8 mouse cellular contexts compared by ENCODE assay signal in the genomic region with DNA sequence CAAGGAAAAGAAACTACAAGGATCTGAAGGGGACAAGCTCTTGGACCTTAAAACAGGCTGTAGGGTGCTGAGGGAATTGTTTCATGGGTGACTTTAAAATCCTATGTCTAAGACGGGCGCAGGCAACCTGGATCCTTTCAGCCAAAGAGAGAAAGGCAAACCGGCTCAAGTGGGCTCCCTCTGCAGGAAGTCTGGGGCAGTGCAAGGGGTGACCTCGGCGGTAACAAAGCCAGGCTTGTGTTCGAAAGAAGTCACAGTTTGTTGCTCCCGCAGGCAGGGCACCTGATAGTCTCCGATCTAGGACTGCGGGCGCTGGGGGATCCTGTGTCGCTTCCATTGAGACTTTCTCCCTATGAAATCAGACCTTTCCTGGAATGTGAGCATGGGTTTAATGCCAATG. TPM values are rescaled to one million over a fixed set of nuclear protein-coding genes. Genes with fewer than 3 reads are reported as not detected.
A peak's percentile ranks its signal among the peaks of the same experiment; 100 is the strongest.
DNase-seq lines count a peak whose midpoint lies in the region; ATAC-seq lines count a peak whose summit lies in the region.

No protein-coding gene starts in this region.

- peak overlapping the region; percentile 36; the same call in 1 of the 2 replicates for H3K9ac ChIP-seq in forebrain, embryonic 12.5 days

- WGBS in forebrain, embryonic 12.5 days, result 6% methylated on average over 11 of the region's 11 CpGs

- ATAC-seq in forebrain, embryonic 12.5 days (ENCODE audit: low FRiP score), result peak; percentile 28; the same call in 1 of the 2 replicates

- no peaks in the 10 kb centered on the region for H3K36me3 ChIP-seq in forebrain, embryonic 12.5 days (replicated peaks)

- intact Hi-C loops in heart, postnatal 10 days (cut with DNase I), result loop anchor here (1.0 to 5.0 kb wide), 3 partner anchors 33 to 333 kb away; no protein-coding TSS in a partner anchor

- H3K4me3 ChIP-seq in forebrain, embryonic 12.5 days (replicated peaks), result no peak overlapping the region

- H3K27ac ChIP-seq in forebrain, embryonic 12.5 days, result no peak overlapping the region

- peaks cover 20% of the 10 kb centered on the region for H3K4me1 ChIP-seq in forebrain, embryonic 12.5 days

- peak; percentile 87 for DNase-seq in MN1 (ENCODE audit: low spot score)
- peak; percentile 81 for DNase-seq in cerebellum, adult 11 months
- DNase-seq in heart, postnatal 10 days, result peak; percentile 79 to 87
- DNase-seq in layer of hippocampus, adult 9-10 months (ENCODE audit: low spot score), result peak; percentile 49
- DNase-seq in lung, postnatal 10 days, result peak; percentile 77
- peak; percentile 63 for DNase-seq in retina, adult 2 months (ENCODE audit: low read depth, low spot score)
- DNase-seq in thymus, postnatal 4 days, result peak; percentile 78

- peak overlapping the region; percentile 22; the same call in 1 of the 2 replicates for H3K4me2 ChIP-seq in forebrain, embryonic 12.5 days

- peaks cover 14% of the 10 kb centered on the region; the same call in 1 of the 2 replicates for H3K27me3 ChIP-seq in forebrain, embryonic 12.5 days

- H3K9me3 ChIP-seq in forebrain, embryonic 12.5 days, result no peaks in the 10 kb centered on the region

RNA-seq across cellular contexts. Expression of a gene that starts 33.8 kb away (rescaled TPM):
- polyA plus RNA-seq in forebrain, embryonic 12.5 days (2016; fragmentation: Nextera tagmentation; extraction: Ambion mirVana), result 51.6 and 56.5 TPM in 2 replicates
- total RNA-seq in heart, postnatal 10 days (2021), result 100 to 1,000 TPM; 139 to 142 TPM

RNA-seq across cellular contexts. Expression of a gene that starts 36.2 kb away (rescaled TPM):
- polyA plus RNA-seq in forebrain, embryonic 12.5 days (2016; fragmentation: Nextera tagmentation; extraction: Ambion mirVana), result 43.0 and 49.3 TPM in 2 replicates
- total RNA-seq in heart, postnatal 10 days (2021), result 1 to 10 TPM; 4.1 to 4.7 TPM
